Mouse (Mus musculus): Measurements from ENCODE around the gene Iqcb1. TPM values are rescaled to one million over a fixed set of nuclear protein-coding genes. Genes with fewer than 3 reads are reported as not detected.

Iqcb1 gene
- polyA plus RNA-seq, 1 experiment from 2014 or later = 85.8 TPM

DNA sequence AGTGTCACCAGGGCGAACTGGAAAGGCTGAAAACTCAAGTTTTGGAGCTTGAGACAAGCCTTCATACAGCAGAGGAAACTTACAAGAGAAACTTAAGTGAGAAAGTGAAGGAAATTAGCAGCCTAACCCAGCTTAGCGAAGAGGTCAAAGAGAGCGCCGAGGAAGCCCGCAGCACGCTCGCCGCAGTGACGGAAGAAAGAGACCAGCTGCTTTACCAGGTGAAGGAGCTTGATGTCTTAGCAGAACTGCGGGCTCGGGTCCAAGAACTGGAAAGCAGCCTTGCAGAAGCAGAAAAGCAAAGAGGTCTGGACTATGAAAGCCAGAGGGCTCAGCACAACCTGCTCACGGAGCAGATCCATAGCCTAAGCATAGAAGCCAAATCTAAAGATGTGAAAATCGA lies 84.1 kb downstream of the Iqcb1 start:
- H3K27ac ChIP-seq (replicated peaks; ENCODE audit: low read depth, low read length) = no peak overlapping the region
- ATAC-seq (ENCODE audit: insufficient number of reproducible peaks, low FRiP score, low TSS enrichment, low read depth) (no peak), DNase-seq (ENCODE audit: low spot score) (no peak)
- H3K4me3 ChIP-seq (ENCODE audit: low read depth, low read length) = no peak overlapping the region
- H3K4me1 ChIP-seq (ENCODE audit: control insufficient read depth, insufficient read depth, low read length) = no peaks in the 10 kb centered on the region
- H3K4me2 ChIP-seq (ENCODE audit: low read depth, severe bottlenecking) = no peak overlapping the region
- H3K9me3 ChIP-seq (ENCODE audit: control insufficient read depth, low read length) = no peaks in the 10 kb centered on the region
- no peak overlapping the region for H3K9ac ChIP-seq (ENCODE audit: low read length)
- WGBS = 94% methylated on average over 13 of the region's 13 CpGs
- no peaks in the 10 kb centered on the region for H3K27me3 ChIP-seq (ENCODE audit: control insufficient read depth, insufficient read depth, low read length)
- peaks cover 2% of the 10 kb centered on the region for H3K36me3 ChIP-seq (ENCODE audit: control insufficient read depth, insufficient read depth, low read length)

DNA sequence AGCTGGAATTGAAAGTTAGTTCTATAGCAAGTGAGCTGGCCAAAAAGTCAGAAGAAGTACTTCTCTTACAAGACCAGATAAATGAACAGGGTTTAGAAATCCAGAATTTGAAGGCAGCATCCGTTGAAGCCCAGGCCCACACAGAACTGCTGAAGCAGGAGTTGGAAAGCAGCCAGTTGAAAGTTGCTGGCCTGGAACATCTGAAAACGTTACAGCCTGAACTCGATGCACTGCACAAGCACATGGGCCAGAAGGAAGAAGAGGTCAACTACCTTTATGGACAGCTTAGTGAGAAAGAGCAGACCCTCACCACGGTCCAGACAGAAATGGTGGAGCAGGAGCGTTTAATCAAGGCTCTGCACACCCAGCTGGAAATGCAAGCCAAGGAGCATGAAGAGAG lies 86.0 kb downstream of the Iqcb1 start:
- Histone ChIP-seq H3K4me3 (ENCODE audit: low read depth, low read length) (no peak overlapping the region), H3K9ac (ENCODE audit: low read length) (no peak overlapping the region), H3K27ac (replicated peaks; ENCODE audit: low read depth, low read length) (no peak overlapping the region), H3K27me3 (ENCODE audit: control insufficient read depth, insufficient read depth, low read length) (no peaks in the 10 kb centered on the region), H3K4me2 (ENCODE audit: low read depth, severe bottlenecking) (no peak overlapping the region), H3K4me1 (ENCODE audit: control insufficient read depth, insufficient read depth, low read length) (no peaks in the 10 kb centered on the region), H3K9me3 (ENCODE audit: control insufficient read depth, low read length) (no peaks in the 10 kb centered on the region), H3K36me3 (ENCODE audit: control insufficient read depth, insufficient read depth, low read length) (peaks cover 4% of the 10 kb centered on the region)
- ATAC-seq (ENCODE audit: insufficient number of reproducible peaks, low FRiP score, low TSS enrichment, low read depth) (no peak), DNase-seq (ENCODE audit: low spot score) (no peak)
- 87% methylated on average over 5 of the region's 5 CpGs for WGBS

DNA sequence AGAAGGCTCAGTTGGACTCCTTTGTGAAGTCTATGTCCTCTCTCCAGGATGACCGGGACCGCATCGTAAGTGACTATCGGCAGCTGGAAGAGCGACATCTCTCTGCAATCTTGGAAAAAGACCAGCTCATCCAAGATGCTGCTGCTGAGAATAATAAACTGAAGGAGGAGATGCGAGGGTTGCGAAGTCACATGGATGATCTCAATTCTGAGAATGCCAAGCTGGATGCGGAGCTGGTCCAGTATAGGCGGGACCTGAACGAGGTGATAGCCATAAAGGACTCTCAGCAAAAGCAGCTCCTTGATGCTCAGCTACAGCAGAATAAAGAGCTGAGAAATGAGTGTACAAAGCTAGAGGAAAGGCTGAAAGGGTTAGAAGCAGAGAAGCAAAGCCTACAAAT lies 90.3 kb downstream of the Iqcb1 start:
- peaks cover 2% of the 10 kb centered on the region; the same call in 1 of the 2 replicates for H3K36me3 ChIP-seq (ENCODE audit: control insufficient read depth, insufficient read depth, low read length)
- ATAC-seq (ENCODE audit: insufficient number of reproducible peaks, low FRiP score, low TSS enrichment, low read depth) (no peak), DNase-seq (ENCODE audit: low spot score) (no peak)
- no peaks in the 10 kb centered on the region for H3K9me3 ChIP-seq (ENCODE audit: control insufficient read depth, low read length)
- no peak overlapping the region for H3K9ac ChIP-seq (ENCODE audit: low read length)
- H3K4me3 ChIP-seq (ENCODE audit: low read depth, low read length) = no peak overlapping the region
- no peak overlapping the region for H3K27ac ChIP-seq (replicated peaks; ENCODE audit: low read depth, low read length)
- WGBS = 97% methylated on average over 10 of the region's 10 CpGs
- no peak overlapping the region for H3K4me2 ChIP-seq (ENCODE audit: low read depth, severe bottlenecking)
- H3K4me1 ChIP-seq (ENCODE audit: control insufficient read depth, insufficient read depth, low read length) = no peaks in the 10 kb centered on the region
- no peaks in the 10 kb centered on the region for H3K27me3 ChIP-seq (ENCODE audit: control insufficient read depth, insufficient read depth, low read length)

DNA sequence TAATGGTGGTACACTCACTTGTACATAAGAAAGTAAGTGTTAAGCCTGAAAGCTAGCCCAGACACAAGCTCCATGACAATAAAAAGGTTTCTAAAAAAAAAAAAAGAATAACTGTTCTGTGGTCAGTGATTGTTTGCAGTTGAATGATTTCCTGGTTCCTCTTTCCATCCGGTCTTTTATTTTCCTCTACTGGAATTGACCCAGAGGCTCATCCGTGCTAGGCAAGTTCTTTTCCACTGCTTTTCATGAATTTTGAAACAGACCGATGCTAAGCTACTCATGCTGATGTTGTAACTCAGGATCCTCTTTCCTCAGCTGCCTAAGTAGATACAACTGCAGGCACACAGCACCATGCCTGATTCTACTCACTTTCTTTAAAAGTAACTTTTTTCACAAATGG lies 92.2 kb downstream of the Iqcb1 start:
- no peak overlapping the region for H3K27ac ChIP-seq (replicated peaks; ENCODE audit: low read depth, low read length)
- no peak overlapping the region for H3K4me3 ChIP-seq (ENCODE audit: low read depth, low read length)
- no peaks in the 10 kb centered on the region for H3K9me3 ChIP-seq (ENCODE audit: control insufficient read depth, low read length)
- peaks cover 2% of the 10 kb centered on the region; the same call in 1 of the 2 replicates for H3K36me3 ChIP-seq (ENCODE audit: control insufficient read depth, insufficient read depth, low read length)
- 86% methylated on average over 3 of the region's 3 CpGs for WGBS
- H3K4me2 ChIP-seq (ENCODE audit: low read depth, severe bottlenecking) = no peak overlapping the region
- H3K9ac ChIP-seq (ENCODE audit: low read length) = no peak overlapping the region
- ATAC-seq (ENCODE audit: insufficient number of reproducible peaks, low FRiP score, low TSS enrichment, low read depth) (no peak), DNase-seq (ENCODE audit: low spot score) (no peak)
- H3K4me1 ChIP-seq (ENCODE audit: control insufficient read depth, insufficient read depth, low read length) = no peaks in the 10 kb centered on the region
- no peaks in the 10 kb centered on the region for H3K27me3 ChIP-seq (ENCODE audit: control insufficient read depth, insufficient read depth, low read length)

DNA sequence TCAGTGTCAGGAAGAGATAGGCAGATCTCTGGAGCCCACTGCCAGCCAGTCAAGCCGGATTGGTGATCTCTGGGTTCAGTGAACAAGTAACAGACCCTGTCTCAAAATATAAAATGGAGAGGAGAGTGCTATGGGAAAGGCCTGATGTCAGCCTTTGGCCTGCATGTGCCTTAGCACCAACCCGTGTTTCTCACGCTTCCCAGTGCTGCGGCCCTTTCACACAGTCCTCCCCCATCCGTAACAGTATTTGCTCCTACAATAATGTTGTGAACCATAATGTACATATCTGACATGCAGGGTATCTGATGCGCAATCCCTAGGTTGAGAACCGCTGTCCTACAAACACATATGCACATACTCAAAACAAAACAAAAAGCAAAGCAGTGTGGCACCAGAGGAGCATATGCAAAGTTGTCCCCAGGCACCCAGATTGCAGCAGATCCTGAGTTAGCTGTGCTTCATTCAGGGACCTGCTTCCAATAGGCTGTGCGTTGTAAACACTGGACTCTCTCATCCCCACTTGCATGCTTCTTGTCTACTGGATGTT lies 93.0 kb downstream of the Iqcb1 start:
- no peak overlapping the region for H3K9ac ChIP-seq (ENCODE audit: low read length)
- peaks cover 2% of the 10 kb centered on the region; the same call in 1 of the 2 replicates for H3K36me3 ChIP-seq (ENCODE audit: control insufficient read depth, insufficient read depth, low read length)
- no peaks in the 10 kb centered on the region for H3K9me3 ChIP-seq (ENCODE audit: control insufficient read depth, low read length)
- WGBS = 95% methylated on average over 8 of the region's 8 CpGs
- no peaks in the 10 kb centered on the region for H3K27me3 ChIP-seq (ENCODE audit: control insufficient read depth, insufficient read depth, low read length)
- no peaks in the 10 kb centered on the region for H3K4me1 ChIP-seq (ENCODE audit: control insufficient read depth, insufficient read depth, low read length)
- DNase-seq (ENCODE audit: low spot score) = no peak
- ATAC-seq (ENCODE audit: insufficient number of reproducible peaks, low FRiP score, low TSS enrichment, low read depth) = no peak
- H3K4me3 ChIP-seq (ENCODE audit: low read depth, low read length) = no peak overlapping the region
- H3K27ac ChIP-seq (replicated peaks; ENCODE audit: low read depth, low read length) = no peak overlapping the region
- no peak overlapping the region for H3K4me2 ChIP-seq (ENCODE audit: low read depth, severe bottlenecking)

DNA sequence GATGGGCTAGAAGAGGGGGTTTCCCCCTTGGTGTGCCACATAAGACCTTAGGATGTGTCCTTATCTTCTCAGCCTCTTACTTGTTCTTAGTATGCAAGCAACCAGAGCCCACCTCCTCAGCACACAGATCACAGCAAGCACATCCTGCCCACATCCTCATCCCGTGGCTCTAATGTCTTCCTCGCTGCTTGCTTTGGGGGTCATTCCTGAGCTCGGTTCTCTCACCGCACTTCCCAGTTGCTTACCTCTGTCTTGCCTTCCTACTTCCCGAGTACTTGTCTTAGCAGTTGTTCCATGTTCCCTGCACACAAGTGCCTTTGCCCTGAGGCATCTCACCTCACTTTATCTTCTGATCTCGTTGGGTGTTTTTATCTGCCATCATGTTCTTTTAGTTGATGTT lies 93.8 kb downstream of the Iqcb1 start:
- H3K27ac ChIP-seq (replicated peaks; ENCODE audit: low read depth, low read length) = no peak overlapping the region
- H3K36me3 ChIP-seq (ENCODE audit: control insufficient read depth, insufficient read depth, low read length) = peaks cover 2% of the 10 kb centered on the region; the same call in 1 of the 2 replicates
- DNase-seq (ENCODE audit: low spot score) = no peak
- H3K4me1 ChIP-seq (ENCODE audit: control insufficient read depth, insufficient read depth, low read length) = no peaks in the 10 kb centered on the region
- no peaks in the 10 kb centered on the region for H3K27me3 ChIP-seq (ENCODE audit: control insufficient read depth, insufficient read depth, low read length)
- H3K9me3 ChIP-seq (ENCODE audit: control insufficient read depth, low read length) = no peaks in the 10 kb centered on the region
- no peak for ATAC-seq (ENCODE audit: insufficient number of reproducible peaks, low FRiP score, low TSS enrichment, low read depth)
- no peak overlapping the region for H3K9ac ChIP-seq (ENCODE audit: low read length)
- no peak overlapping the region for H3K4me3 ChIP-seq (ENCODE audit: low read depth, low read length)
- WGBS = 84% methylated on average over 6 of the region's 6 CpGs
- H3K4me2 ChIP-seq (ENCODE audit: low read depth, severe bottlenecking) = no peak overlapping the region

Small RNA genes within 50 kb of the gene (microRNA-seq; reads per million reads assigned to microRNA genes)
- not detected for gene Gm22617

Other genes starting within 250 kb of the Iqcb1 start
- gene Cd86, start 162.3 kb upstream of the Iqcb1 start, polyA plus RNA-seq (2014; fragmentation: Nextera tagmentation; extraction: Ambion mirVana) = 0.60 and 0.80 TPM in 2 replicates
- gene Ildr1, start 134.4 kb upstream of the Iqcb1 start, polyA plus RNA-seq (2014; fragmentation: Nextera tagmentation; extraction: Ambion mirVana) = 0.21 and 0.47 TPM in 2 replicates
- 2.1 and 3.6 TPM in 2 replicates for gene Slc15a2, start 43.4 kb upstream of the Iqcb1 start, polyA plus RNA-seq (2014; fragmentation: Nextera tagmentation; extraction: Ambion mirVana)
- 1.8 and 2.4 TPM in 2 replicates for gene Eaf2, start 46.6 kb downstream of the Iqcb1 start, polyA plus RNA-seq (2014; fragmentation: Nextera tagmentation; extraction: Ambion mirVana)
- gene Golgb1, start 46.8 kb downstream of the Iqcb1 start, polyA plus RNA-seq (2014; fragmentation: Nextera tagmentation; extraction: Ambion mirVana) = 77.3 and 86.6 TPM in 2 replicates
- 1.0 and 1.2 TPM in 2 replicates for gene Hcls1, start 106.6 kb downstream of the Iqcb1 start, polyA plus RNA-seq (2014; fragmentation: Nextera tagmentation; extraction: Ambion mirVana)
- gene Fbxo40, start 162.1 kb downstream of the Iqcb1 start, polyA plus RNA-seq (2014; fragmentation: Nextera tagmentation; extraction: Ambion mirVana) = 0.05 and 0.92 TPM in 2 replicates
- 12.8 and 13.7 TPM in 2 replicates for gene Polq, start 183.4 kb downstream of the Iqcb1 start, polyA plus RNA-seq (2014; fragmentation: Nextera tagmentation; extraction: Ambion mirVana)

All from limb, embryonic 11.5 days (tissue).